Mouse (Mus musculus) frontal cortex, postnatal 25 days (tissue): ENCODE results near the gene Capza2.
A peak's percentile ranks its signal among the peaks of the same experiment; 100 is the strongest.
"Not testable (repeated sequence)": the region's sequence is repeated elsewhere in the genome, so short reads cannot be mapped to it uniquely, and the experiment has no call there.

Experiments
- DNase-seq, 2 experiments: peaks; one replicate each; pipeline ENCODE4 v3.0.0; 2022; ENCODE audit warnings: low spot score in 2 of 2

Capza2 gene

DNA sequence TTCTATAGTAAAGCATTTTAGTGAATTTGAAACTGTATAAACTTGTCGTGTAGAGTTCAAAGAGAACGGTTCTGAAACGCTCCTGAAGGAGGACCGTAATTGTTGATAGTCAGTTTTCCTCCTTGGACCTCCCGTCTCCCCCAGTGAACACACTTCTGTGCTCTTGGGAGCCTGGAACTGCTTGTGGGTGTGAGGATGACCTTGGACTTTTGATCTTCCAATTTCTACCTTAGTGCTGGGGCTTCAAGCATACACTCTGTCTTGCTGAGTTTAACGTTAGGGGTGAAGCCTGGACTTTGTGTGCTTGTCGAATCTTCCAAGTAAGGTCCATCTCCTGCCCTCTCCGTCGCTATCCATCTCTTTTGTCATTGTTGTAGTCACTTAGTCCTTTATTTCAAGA, 4.0 kb downstream of the Capza2 start:
- DNase-seq: no peak

DNA sequence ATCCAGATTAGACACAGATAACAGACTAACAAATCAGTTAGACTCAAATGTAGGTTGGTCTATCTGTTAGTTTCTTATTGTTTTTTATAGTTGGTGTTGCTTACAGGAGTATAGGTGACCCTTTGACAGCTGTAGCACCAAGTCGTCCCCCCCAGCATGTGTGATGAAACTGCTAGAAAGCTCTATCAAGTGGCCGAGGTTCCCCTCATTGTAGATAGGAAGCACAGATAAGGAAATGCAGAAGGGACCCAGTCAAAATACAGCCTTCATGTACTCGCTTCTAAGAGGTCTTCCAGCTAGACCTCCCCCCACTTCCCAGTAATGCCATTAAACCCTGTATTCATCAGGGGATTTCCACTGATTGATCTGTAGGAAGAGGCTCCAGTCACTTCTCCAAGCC, 6.7 kb downstream of the Capza2 start:
- no peak for DNase-seq

DNA sequence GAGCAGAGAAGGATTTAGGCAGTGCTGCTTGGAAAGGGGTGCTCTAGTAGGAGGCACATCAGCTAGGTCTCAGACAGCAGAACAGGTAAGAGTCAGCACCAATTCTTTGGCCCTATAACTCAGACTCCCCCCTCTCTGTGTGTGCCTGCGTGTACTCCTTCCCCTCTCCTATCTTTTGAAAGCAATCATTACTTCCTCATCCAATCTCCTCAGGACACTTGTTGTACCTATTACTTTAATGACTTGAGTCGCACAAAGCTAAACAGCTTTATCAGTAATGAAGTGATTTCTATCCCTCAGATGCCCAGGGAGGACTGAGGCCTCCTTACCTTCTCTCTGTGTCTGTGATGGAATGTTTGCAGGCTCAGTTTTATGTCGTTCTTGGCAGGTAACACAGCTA, 10.1 kb downstream of the Capza2 start:
- DNase-seq: no peak

DNA sequence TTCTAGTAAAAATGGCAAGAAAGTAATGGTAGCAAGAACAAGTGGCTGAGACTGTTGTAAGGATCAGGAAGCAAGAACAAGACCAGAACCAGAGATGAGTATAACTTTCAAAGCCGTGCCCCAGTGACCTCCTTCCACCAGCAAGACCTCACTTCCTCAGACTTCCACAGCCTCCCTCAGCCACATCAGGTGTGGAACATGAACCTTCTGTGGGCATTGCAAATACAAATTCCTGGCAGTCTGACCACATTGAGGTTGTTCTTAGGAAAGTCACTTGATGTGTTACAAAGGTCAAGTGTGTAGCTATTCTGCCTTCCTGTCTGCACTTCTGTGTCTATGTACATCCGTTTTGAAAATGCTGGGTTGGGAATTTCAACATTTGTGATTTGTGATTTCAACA, 16.1 kb downstream of the Capza2 start:
- no peak for DNase-seq

DNA sequence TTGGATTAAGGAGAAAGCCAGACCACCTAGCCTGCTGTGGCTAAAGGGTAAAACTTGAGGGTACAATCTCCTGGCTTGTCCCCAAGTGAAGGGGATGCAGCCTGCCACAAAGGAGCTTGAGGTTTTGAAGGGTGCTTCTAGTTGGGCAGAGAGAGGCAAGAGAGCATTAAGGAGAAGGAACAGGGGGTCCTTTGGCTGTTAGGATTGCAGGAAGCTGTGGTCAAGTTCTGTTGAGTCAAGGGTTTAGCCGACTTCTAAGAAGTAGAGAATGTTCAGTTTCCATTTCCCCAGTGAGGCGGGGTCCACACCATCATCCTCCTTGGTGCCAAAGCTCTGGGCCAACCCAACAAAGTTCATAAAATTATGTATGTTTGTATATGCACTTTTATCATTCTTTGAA, 19.0 kb downstream of the Capza2 start:
- DNase-seq: no peak

DNA sequence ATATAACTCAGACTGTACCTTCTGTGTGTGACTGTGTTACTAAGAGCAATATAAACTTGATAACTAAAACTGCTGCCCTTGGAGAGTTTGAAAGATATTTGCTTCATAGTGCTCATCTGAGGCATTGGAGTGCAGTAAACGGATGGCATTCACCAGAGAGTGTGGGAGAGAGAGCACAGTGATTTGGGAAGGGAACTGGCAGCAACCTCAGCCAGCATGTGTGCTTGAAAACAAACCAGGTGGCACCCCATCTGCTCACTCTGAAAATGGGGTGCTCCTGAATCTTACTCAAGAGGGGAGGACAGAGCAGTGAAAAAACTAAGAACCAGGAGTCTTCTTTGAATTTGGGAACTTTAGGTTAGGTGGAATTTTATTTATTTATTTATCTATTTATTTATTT, 21.3 kb downstream of the Capza2 start:
- DNase-seq: no peak

DNA sequence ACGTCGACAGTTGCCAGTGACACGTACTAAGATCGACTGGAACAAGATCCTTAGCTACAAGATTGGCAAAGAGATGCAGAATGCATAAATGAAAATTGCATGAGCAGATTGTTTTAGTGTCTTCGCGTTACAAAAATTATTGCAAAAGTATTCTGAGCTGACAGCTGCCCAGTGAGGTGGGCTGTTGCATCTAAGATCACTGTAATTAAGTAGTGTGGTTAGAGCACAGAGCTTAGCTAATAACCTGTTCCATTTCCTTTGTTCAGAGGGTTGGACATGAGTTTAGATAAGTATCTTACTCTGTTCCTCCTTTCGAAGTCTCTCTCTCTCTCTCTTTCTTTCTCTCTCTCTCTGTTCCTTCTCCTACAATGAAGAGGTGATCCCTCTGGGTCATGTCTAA, 29.3 kb downstream of the Capza2 start:
- no peak for DNase-seq

DNA sequence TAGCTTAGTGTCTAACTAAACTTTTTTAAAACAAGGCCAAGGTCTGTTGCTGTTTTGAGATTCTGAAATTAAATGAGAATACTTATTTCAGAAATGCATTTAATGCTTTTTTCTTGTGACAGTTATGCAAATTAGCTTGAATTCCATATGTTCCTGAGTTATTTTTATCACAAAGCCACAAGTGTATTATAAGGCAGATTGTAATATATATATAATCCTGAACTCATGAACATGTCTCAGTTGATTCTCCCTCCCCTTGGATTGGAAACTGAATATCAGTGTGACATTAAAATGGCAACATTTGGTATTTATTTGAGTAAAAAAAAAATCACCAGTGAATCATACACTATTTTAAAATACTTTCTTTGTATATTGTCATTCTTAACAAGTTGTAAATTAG, 30.0 kb downstream of the Capza2 start:
- DNase-seq: no peak

DNA sequence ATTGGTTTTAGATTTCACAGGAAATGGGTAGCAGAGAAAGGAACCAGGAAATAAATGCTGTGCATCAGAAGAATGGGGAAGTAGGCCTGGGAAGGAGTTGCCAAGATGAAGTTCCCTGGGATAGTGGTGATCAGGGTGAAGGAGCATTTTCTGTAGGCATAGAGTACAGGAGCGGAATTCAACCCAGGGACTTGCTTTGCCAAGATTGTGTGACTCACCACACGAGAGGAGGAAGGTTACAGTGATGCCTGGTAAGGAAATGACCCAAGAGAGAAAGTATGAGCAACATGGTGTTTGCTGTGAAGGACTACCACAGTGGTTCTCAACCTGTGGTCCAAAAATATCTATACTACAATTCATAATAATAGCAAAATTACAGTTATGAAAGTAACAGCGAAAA, 31.8 kb downstream of the Capza2 start:
- DNase-seq: no peak

DNA sequence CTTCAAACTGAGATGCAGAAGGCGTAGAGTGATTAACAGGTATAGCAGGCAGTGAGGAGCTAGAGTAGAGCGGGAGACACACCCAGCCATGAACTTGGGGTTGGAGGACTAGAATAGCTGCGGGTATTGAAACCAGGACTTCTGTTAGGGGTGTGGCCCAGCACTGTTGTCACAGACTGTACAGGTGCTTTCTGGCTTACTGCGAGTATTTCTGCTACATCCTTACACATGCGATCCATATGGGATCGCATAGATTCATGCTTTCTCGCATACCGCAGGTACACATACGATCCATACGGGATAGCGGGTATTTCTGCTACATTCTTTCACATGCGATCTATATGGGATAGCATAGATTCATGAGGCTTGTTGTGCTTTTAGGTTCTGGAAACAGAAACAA, 32.3 kb downstream of the Capza2 start:
- DNase-seq: no peak

DNA sequence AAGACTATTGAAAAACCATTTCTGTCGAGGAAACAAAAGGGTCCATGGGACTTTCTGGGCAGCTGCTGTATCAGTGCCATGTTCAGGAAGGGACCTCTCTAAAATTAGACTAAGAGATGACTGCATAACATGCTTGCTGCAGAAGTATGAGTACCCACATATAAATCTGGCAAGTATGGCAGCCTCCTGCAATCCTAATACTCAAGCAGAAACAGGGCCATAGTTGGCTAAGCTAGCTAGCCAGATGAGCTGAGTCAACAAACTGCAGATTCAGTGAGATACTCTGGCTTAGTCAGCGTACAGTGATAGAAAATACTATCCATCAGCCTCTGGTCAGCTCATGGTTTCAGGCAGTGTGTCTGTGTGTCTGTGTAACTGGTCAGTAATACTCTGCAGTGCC, 33.8 kb downstream of the Capza2 start:
- DNase-seq: no peak

DNA sequence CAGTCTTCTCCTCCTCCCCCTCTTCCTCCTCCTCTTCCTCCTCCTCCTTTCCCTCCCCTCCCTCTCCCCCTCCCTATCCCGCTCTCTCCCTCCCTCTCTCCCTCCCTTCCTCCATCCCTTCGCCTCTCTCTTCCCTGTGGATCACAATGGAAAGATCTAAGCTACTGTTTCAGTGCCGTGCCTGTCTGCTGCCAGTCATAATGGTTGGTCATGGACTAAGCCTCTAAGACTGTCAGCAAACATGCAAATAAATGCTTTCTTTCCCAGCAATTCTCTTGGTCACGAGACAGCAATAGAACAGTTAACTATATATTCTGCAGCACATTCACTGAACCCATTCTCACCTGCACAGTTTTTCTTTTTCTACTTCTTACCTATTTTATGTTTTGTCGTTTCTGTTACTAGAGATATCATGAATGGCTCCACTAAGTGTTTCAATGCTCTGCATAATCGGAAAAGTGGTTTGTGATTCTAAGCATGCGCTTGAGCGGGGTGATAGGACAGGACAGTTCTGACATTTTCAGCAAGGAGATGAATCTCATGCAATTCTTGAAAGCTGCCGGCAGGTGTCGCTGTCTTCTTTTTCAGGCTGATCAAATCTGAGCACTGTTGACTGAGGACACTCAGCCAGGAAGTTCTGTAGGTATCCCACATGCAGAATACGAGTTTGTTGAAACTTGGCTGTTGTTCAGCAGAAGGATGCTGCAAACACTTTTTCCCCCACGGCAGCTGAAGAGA, 39.2 kb downstream of the Capza2 start:
- no peak for DNase-seq

DNA sequence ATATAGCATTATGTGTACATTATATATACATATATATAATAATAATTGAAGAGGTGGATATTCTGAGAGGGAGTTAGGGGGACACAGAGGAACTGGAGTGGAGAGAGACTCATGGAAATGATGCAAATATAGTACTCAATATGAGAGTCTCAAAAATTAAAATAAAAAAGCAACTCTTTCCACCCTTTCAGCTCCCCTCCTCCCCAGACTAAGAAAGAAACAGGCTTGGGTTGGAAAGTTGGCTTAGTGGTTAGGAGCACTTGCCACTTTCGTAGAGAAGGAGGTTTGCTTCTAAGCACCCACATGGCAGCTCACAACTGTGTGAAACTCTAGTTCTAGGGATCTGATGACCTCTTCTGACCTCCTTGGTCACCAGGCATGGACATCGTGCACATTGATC, 41.0 kb downstream of the Capza2 start:
- DNase-seq: no peak

DNA sequence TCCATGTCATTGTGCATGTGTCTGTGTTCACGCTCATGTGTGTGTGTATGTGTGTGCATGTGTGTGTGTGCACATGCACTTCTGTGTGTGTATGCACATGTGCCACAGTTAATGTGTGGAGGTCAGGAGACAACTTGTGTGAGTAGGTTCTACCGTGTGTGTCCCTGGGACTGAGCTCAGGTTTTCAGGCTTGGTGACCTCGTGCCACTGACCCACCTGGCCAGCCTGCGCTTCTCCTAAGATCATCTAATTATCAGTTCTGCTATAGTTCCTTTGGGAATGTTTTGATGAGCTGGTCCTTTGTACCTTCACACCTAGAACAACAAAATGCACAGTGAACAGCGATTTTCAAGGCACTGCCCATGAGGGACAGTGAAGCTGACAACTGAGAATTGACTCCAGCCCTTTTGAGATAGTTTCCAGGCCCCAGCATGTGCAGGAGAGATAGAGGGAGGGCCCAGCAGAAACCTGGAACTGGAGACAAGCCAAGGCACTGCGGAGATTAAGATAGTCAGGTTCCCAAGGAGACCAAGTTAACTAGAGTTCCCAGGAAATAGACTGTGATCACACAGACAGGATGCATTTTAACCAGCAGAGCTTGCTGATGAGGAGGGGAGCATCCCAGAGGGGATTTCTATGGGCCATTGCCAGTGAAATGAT, 44.4 kb downstream of the Capza2 start:
- DNase-seq: no peak

DNA sequence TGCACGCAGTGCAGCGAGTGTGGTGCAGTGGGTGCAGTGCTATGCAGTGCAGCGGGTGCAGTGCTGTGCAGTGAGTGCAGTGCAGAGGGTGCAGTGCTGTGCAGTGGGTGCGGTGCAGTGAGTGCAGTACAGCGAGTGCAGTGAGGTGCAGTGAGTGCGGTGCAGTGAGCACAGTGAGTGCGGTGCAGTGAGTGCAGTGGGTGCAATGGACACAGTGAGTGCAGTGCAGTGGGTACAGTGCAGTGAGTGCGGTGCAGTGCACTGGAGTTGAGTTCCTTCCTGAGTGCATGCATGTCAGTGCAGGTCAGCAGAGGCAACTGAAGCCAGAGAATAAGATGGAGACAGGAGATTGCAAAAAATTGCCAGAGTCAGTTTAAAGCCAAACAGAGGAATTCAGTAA, 45.8 kb downstream of the Capza2 start:
- no peak for DNase-seq

DNA sequence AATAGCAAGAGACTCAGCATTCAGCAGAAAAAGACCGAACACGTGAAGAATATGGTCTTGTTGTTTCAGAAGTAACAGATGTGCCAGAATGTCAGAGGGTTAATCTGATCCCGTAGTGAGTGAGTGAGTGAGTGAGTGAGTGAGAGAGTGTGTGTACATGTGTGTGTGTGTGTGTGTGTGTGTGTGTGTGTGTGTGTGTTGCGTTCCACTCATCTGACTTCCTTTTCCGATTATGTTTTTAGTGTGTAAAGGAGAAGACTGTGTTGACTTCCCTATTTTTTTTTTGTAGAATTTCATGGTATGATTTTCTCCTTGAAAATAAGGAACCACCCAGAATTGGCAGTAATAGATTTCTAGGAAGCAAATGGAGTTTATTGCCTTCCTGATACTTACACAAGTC, 52.6 kb downstream of the Capza2 start:
- no peak for DNase-seq

DNA sequence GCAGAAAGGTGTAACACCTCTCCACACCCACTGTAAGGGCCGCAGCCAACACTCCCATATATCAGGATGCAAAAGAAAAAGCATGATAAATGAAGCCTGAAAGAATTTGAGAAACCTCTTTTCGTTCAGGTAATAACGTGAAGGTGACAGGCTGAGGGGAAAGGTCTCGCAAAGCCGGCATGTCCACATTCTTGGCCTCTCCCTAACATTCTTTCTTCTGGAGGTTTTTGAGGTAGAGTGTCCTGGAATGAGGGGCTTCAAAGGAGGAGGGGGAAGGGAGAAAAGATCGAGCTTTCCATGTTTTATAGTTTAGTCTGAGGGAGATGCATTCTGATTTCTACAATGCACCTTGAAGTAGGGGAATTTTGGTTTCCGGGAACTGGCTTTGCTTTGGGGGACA, 56.6 kb downstream of the Capza2 start, which contains the start of gene St7:
TSS of gene St7 (plus strand) at position 287 of the 400 bp plus-strand sequence.
- DNase-seq: no peak

DNA sequence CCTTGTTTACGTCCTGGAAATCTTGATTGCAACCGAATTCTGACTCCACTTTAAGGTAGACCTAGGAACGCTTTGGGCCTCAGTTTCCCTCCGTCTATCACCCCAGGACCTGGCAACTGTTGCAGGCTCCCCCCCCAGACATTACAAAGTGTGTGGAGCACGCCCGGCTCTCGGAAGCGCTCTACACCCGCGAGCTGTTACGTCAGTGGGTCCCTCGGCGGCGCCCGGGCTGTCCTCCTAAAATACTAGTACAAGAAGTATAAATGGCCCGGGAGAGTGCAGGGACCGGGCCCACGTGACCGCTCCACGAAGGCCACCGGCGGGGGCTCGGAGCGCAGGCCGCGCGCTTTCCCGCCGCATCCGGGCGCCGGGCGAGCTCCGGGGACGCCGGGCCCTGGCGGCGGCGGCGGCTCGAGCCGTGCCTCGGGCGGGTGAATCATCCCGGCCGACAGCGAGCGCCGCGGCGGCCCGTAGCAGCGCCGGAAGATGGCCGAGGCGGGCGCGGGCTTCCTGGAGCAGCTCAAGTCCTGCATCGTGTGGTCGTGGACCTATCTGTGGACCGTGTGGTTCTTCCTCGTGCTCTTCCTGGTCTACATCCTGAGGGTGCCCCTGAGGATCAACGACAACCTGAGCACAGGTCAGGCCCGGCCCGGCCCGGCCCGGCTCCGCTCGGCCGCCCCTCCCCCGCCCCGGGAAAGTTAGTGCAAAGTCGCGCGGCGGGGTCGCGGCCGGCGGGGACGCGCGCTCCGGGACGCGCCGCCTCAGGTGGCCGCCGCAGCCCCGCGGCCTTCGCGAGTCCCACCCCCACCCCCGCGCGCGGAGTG, 57.9 kb downstream of the Capza2 start:
- DNase-seq: peak; percentile 14 to 27

DNA sequence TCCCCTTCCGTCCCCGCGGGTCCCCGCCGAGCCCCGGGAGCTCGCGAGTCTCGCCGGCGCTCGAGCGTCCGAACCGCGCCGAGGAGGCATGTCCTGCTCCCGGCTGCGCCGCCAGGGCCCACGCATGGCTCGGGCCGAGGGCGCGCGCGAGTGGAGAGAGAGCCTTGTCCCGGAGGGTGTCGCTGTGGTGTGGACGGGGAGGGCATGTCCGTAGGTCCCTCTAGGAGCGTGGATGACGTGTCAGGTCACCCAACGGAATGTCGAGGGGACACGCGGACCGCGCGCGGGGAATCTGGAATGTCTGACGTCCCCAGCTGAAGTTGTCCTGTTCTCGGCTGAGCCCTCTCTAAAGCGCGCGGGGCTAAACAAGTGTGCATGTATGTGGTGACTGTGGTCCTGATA, 58.5 kb downstream of the Capza2 start:
- peak; percentile 36 to 38 for DNase-seq

DNA sequence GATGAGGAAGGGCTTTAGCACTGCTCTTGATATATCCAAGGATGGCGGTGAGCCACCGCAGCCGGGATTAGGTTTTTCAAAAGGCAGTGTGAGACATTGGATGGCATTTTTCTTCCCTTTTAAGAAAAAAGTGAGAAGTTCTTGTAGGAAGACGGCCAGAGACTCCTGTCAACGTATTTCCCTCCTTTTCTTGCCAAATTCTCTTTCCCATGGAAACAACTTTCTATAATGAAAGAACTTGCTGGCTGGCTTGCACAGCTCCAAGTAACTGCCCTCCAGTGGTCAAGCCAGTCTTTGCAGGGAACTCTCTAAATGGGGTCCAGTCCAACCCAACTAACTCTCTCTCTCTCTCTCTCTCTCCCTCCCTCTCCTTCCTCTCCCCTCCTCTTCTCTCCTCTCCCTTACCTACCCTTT, 60.3 kb downstream of the Capza2 start:
- DNase-seq: peak; percentile 20 to 23

DNA sequence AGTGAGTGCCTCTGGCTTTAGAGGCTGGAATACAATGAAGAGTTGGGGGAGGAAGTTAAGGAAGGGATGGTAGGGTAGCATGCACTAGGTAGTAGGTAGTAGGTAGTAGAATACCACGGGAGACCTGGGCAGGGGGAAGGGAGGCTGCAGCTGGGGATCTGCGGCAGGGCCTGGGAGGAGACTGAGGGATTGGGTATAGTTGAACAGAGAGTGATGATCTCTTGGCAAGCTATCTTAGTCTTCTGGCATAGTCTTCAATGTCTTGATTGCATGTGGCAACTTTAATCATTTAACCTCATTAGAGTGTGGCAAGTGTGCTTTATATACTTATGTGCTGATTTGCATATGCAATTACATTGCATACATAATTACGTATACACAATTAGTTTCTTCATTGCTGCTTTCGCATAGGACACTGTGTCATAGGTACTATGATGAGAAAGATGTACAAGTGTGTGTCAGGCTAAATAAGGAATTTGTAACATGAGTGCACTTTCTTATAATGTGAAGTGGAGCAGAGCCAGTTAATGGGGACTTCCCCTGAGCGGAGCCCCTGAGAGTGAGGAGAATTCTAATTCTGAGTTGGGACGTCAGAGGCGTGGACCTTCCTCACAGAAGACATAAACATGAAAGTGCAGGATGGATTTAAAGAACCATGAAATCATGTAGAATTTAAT, 65.0 kb downstream of the Capza2 start:
- DNase-seq: no peak

DNA sequence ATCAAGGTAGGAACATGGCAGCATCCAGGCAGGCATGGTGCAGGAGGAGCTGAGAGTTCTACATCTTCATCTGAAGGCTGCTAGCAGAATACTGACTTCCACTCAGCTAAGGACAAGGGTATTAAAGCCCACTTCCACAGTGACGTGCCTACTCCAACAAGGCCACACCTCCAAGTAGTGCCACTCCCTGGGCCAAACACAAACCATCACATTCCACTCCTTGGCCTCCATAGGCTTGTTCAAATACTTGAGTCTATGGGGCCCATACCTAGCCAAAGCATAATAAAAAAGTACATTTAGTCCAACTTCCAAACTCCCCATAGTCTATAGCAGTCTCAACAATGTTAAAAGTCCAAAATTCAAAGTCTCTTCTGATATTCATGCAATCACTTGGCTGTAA, 68.0 kb downstream of the Capza2 start:
- not testable (repeated sequence) for DNase-seq
